Mouse (Mus musculus) retina, adult 2 months (tissue): ENCODE results near the gene Cnot11.
"Not testable (repeated sequence)": the region's sequence is repeated elsewhere in the genome, so short reads cannot be mapped to it uniquely, and the experiment has no call there.

Experiments used
- DNase-seq: peaks from one replicate; pipeline ENCODE4 v3.0.0-alpha.2; 2012; ENCODE audit warnings: low read depth, low spot score

The Cnot11 gene

GRCm38 (mm10) chr1:39579139-39579538 is 44.3 kb downstream of the Cnot11 start:
- DNase-seq = no peak

- no peak for DNase-seq
Observed at GRCm38 (mm10) chr1:39581215-39581614, 46.4 kb downstream of the Cnot11 start.

GRCm38 (mm10) chr1:39583173-39583572 is 48.4 kb downstream of the Cnot11 start:
- no peak for DNase-seq

GRCm38 (mm10) chr1:39585416-39585815 is 50.6 kb downstream of the Cnot11 start:
- DNase-seq = no peak

- DNase-seq = no peak
Observed at GRCm38 (mm10) chr1:39590193-39590592, 55.4 kb downstream of the Cnot11 start.

GRCm38 (mm10) chr1:39591557-39591956 is 56.8 kb downstream of the Cnot11 start:
- DNase-seq = not testable (repeated sequence)

- no peak for DNase-seq
Observed at GRCm38 (mm10) chr1:39592090-39592489, 57.3 kb downstream of the Cnot11 start.

- no peak for DNase-seq
Observed at GRCm38 (mm10) chr1:39593836-39594235, 59.0 kb downstream of the Cnot11 start.
